ENCODE assay signal across 8 mouse cellular contexts in genomic region chr12:104864439-104865165, GRCm38 (mm10). TPM values are rescaled to one million over a fixed set of nuclear protein-coding genes. Genes with fewer than 3 reads are reported as not detected.
DNase-seq lines count a peak whose midpoint lies in the region; ATAC-seq lines count a peak whose summit lies in the region.

Gene Clmn (minus strand): TSS chr12:104865076.

- WGBS in embryonic facial prominence, embryonic 12.5 days = under 1% methylated on average over 44 of the region's 80 CpGs
- under 1% methylated on average over 61 of the region's 80 CpGs for WGBS in heart, embryonic 16.5 days
- under 1% methylated on average over 37 of the region's 80 CpGs for WGBS in lung, embryonic 15.5 days

- H3K4me1 ChIP-seq in embryonic facial prominence, embryonic 12.5 days = peaks cover 18% of the 10 kb centered on the region
- H3K4me1 ChIP-seq in heart, embryonic 16.5 days (ENCODE audit: control insufficient read depth, insufficient read depth, low read length) = 0 out of 2 replicates have a peak, but pooled peaks cover 3% of the 10 kb centered on the region
- peaks cover 20% of the 10 kb centered on the region for H3K4me1 ChIP-seq in lung, embryonic 15.5 days

- peak within 1 kb of the TSS; percentile 74 for H3K4me3 ChIP-seq in embryonic facial prominence, embryonic 12.5 days
- H3K4me3 ChIP-seq in heart, embryonic 16.5 days (ENCODE audit: low read length) = peak within 1 kb of the TSS; percentile 69
- H3K4me3 ChIP-seq in lung, embryonic 15.5 days = peak within 1 kb of the TSS; percentile 83

- no peaks in the 10 kb centered on the region for H3K27me3 ChIP-seq in embryonic facial prominence, embryonic 12.5 days
- H3K27me3 ChIP-seq in heart, embryonic 16.5 days (ENCODE audit: control insufficient read depth, insufficient read depth, low read length) = no peaks in the 10 kb centered on the region
- no peaks in the 10 kb centered on the region for H3K27me3 ChIP-seq in lung, embryonic 15.5 days

- H3K36me3 ChIP-seq in embryonic facial prominence, embryonic 12.5 days = no peaks in the 10 kb centered on the region
- no peaks in the 10 kb centered on the region for H3K36me3 ChIP-seq in heart, embryonic 16.5 days (ENCODE audit: control insufficient read depth, insufficient read depth)
- no peaks in the 10 kb centered on the region for H3K36me3 ChIP-seq in lung, embryonic 15.5 days

- peak within 1 kb of the TSS; percentile 80 for H3K27ac ChIP-seq in embryonic facial prominence, embryonic 12.5 days
- H3K27ac ChIP-seq in heart, embryonic 16.5 days (ENCODE audit: low read length) = no peak within 1 kb of the TSS
- peak within 1 kb of the TSS; percentile 29; the same call in 1 of the 2 replicates for H3K27ac ChIP-seq in lung, embryonic 15.5 days

- ATAC-seq in embryonic facial prominence, embryonic 12.5 days (ENCODE audit: insufficient number of reproducible peaks, insufficient read depth, low FRiP score, low TSS enrichment) = 0 out of 2 replicates have a peak, but pooled peaks have one; percentile 30
- 0 out of 2 replicates have a peak, but pooled peaks have one; percentile 28 for ATAC-seq in heart, embryonic 16.5 days (replicated peaks; ENCODE audit: extremely low read depth, insufficient read depth, low FRiP score)
- ATAC-seq in lung, embryonic 15.5 days (ENCODE audit: borderline replicate concordance, extremely low read depth, low FRiP score, low TSS enrichment) = peak; percentile 20; the same call in 1 of the 2 replicates

- H3K4me2 ChIP-seq in embryonic facial prominence, embryonic 12.5 days (replicated peaks) = peak within 1 kb of the TSS; percentile 86
- peak within 1 kb of the TSS; percentile 97 for H3K4me2 ChIP-seq in heart, embryonic 16.5 days (ENCODE audit: low read depth, low read length)
- H3K4me2 ChIP-seq in lung, embryonic 15.5 days = peak within 1 kb of the TSS; percentile 99

- DNase-seq in thymus, postnatal 4 days = peak; percentile 32
- no peak for DNase-seq in thymus, postnatal 25 days
- peak; percentile 63 to 73 for DNase-seq in kidney, postnatal 4 days
- DNase-seq in right cerebral cortex, adult 2 months (ENCODE audit: low spot score in 2 of 2) = peak; percentile 31 to 47
- no peak for DNase-seq in natural killer cell, adult 2 months (ENCODE audit: low spot score in 2 of 2)

- H3K9ac ChIP-seq in embryonic facial prominence, embryonic 12.5 days = peak within 1 kb of the TSS; percentile 89
- H3K9ac ChIP-seq in heart, embryonic 16.5 days (ENCODE audit: low read length) = peak within 1 kb of the TSS; percentile 71
- peak within 1 kb of the TSS; percentile 73 for H3K9ac ChIP-seq in lung, embryonic 15.5 days

- H3K9me3 ChIP-seq in embryonic facial prominence, embryonic 12.5 days = no peaks in the 10 kb centered on the region
- H3K9me3 ChIP-seq in heart, embryonic 16.5 days (replicated peaks; ENCODE audit: control insufficient read depth, low read length) = peaks cover 10% of the 10 kb centered on the region; the same call in 1 of the 2 replicates
- no peaks in the 10 kb centered on the region for H3K9me3 ChIP-seq in lung, embryonic 15.5 days

RNA-seq across cellular contexts. Expression of gene Clmn, which starts in this region (rescaled TPM):
- polyA plus RNA-seq in embryonic facial prominence, embryonic 12.5 days (2016; fragmentation: Nextera tagmentation; extraction: Ambion mirVana) = 4.0 and 6.4 TPM in 2 replicates
- polyA plus RNA-seq in heart, embryonic 16.5 days (2015; fragmentation: Nextera tagmentation; extraction: Ambion mirVana) = 0.49 and 0.76 TPM in 2 replicates
- polyA plus RNA-seq in lung, embryonic 15.5 days (2015; fragmentation: Nextera tagmentation; extraction: Ambion mirVana) = 2.6 and 3.2 TPM in 2 replicates

Comparison
In these comparisons a context has a peak if more than half of its experiments do, and no peak if none do; other contexts are left out.
1. DNase-seq: peak in thymus, postnatal 4 days (single experiment), kidney, postnatal 4 days (2 of 2) and right cerebral cortex, adult 2 months (2 of 2); none in thymus, postnatal 25 days (single experiment) and natural killer cell, adult 2 months (0 of 2).
2. Peak in ATAC-seq, H3K4me3 ChIP-seq, H3K9ac ChIP-seq and H3K4me2 ChIP-seq in heart, embryonic 16.5 days; RNA of the gene not detected or under 1 TPM.
3. Peak in every context shown above with its lines, with median percentiles within 50 percentile points of each other: ATAC-seq, H3K4me2 ChIP-seq, H3K4me3 ChIP-seq and H3K9ac ChIP-seq.